Mouse (Mus musculus): ENCODE results near the gene Ntng2. TPM values are rescaled to one million over a fixed set of nuclear protein-coding genes. Genes with fewer than 3 reads are reported as not detected.
A peak's percentile ranks its signal among the peaks of the same experiment; 100 is the strongest.

Gene Ntng2
- polyA plus RNA-seq, 1 experiment, result 51.7 TPM

DNA sequence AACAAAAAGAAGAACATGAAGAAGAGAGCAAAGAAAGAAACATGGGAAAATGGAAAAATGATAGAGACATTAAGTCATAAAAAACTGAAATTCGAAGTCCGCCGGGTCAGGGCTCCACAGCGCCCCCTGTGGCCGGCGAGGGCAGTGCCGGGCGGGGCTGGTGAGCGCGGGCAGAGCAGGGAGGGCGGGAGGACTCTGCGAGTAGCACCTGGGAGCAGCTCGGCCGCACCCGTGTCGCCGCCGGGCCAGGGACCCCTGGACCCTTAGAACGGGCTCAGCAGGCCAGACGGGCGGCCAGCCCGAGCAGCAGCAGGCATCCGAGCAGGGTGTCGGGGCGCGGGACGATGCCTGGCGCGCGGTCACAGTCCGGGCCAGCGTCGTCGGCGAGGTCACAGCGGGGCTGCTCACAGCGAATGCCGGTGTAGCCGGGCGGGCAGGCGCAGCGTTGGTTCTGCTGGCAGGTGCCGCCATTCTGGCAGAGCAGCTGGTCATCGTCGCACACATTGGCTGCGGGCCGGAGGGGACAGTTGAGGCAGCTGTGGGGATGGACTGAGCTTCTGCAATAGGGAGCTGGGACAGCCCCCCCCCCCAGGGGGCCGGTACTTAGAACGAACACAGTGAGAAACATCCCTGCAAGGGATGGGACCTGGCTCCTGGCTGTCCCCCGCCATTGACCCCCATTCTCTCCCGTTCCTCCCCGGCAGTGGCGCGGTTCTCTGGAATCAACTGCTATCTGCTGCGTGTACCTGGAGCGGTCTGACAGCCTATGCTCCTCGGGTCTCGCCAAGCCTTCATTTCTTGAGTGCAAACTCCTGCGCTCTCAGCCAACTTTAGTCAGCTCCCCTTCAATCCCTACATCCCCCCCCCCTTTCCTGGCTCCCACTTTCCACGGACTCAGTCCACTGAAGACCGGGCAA, 58.0 kb downstream of the Ntng2 start:
- TF ChIP-seq CTCF (IDR thresholded peaks at IDR 0.05; ENCODE audit: extremely low read depth, insufficient read depth, low read length) (peak; percentile 56), POLR2A (IDR thresholded peaks at IDR 0.05; ENCODE audit: extremely low read depth, insufficient read depth, low read length) (no peak)
- H3K4me1 ChIP-seq (ENCODE audit: control insufficient read depth, insufficient read depth, low read length), result 0 out of 2 replicates have a peak, but pooled peaks cover 1% of the 10 kb centered on the region
- H3K27ac ChIP-seq (ENCODE audit: insufficient read depth, low read length), result no peak overlapping the region
- 0 out of 2 replicates have a peak overlapping the region, but pooled peaks have one; percentile 9 for H3K4me3 ChIP-seq (ENCODE audit: insufficient read depth, low read length)

DNA sequence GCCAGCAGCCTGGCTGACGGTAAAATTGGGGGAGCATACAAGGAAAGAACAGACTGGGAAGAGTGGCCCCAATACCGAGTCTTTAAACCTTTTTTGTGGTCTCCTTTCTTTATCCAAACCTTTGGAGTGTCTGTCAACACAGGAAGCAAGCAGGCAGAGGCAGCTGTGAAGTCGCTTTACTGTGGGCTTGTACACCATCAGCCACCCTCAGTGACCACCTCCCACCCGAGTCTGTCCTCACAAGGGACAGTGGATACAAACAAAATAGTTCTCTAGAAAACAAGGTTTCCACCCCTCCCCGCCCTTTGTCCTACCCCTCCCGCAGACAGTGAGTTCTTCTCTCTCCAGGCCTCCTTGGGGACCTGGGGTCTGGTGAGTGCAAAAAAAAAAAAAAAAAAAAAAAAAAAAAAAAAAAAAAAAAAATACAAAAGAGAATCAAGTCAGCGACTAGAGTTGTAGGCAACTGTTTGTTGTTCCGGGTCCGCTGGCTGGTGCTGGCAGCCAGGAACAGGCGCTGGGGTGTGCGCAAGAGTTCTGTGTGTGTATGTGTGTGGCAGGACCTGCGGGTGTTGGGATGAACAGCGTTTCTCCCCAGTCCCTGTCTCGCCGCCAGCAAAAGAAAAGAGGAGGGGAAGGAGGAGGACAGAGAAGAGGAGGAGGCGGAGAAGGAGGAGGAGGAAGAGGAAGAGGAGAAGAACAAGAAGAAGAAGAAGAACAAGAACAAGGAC, 58.8 kb downstream of the Ntng2 start:
- no peak overlapping the region for H3K27ac ChIP-seq (ENCODE audit: insufficient read depth, low read length)
- no peak overlapping the region for H3K4me3 ChIP-seq (ENCODE audit: insufficient read depth, low read length)
- TF ChIP-seq CTCF (IDR thresholded peaks at IDR 0.05; ENCODE audit: extremely low read depth, insufficient read depth, low read length) (no peak), POLR2A (IDR thresholded peaks at IDR 0.05; ENCODE audit: extremely low read depth, insufficient read depth, low read length) (no peak)
- H3K4me1 ChIP-seq (ENCODE audit: control insufficient read depth, insufficient read depth, low read length), result 0 out of 2 replicates have a peak, but pooled peaks cover 1% of the 10 kb centered on the region

DNA sequence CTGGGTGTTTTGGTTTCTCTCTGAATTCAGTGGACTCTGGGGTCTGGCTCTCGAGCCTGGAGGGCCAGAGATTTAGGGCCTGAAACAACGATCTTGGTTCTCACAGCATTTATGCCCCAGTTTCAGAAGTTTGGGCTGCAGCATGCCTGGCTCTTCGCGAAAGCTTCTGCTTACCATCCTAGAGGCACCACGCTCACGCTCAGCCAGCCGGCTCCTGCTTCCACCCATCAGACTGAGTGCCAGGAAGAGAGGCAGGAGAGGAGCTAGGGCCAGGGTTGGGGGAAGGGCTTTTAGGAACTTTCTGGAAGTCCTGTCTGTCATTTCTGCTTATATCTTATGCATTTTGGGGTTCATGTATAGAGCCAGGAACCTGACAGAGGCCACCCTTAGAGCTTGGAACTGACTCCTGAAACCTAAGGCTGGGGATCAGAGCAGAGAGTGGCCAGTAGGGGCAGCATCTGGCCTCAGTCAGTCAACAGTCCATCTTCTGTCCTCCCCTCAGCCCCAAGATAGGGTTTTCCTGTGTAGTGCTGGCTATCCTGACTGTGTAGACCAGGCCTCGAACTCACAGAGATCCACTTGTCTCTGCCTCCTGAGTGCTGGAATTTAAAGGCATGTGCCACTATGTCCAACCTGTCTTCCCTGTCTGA, 60.1 kb downstream of the Ntng2 start:
- TF ChIP-seq POLR2A (IDR thresholded peaks at IDR 0.05; ENCODE audit: extremely low read depth, insufficient read depth, low read length) (no peak), CTCF (IDR thresholded peaks at IDR 0.05; ENCODE audit: extremely low read depth, insufficient read depth, low read length) (peak; percentile 24; the same call in 1 of the 2 replicates)
- H3K4me3 ChIP-seq (ENCODE audit: insufficient read depth, low read length), result no peak overlapping the region
- H3K27ac ChIP-seq (ENCODE audit: insufficient read depth, low read length), result no peak overlapping the region
- 0 out of 2 replicates have a peak, but pooled peaks cover 1% of the 10 kb centered on the region for H3K4me1 ChIP-seq (ENCODE audit: control insufficient read depth, insufficient read depth, low read length)

DNA sequence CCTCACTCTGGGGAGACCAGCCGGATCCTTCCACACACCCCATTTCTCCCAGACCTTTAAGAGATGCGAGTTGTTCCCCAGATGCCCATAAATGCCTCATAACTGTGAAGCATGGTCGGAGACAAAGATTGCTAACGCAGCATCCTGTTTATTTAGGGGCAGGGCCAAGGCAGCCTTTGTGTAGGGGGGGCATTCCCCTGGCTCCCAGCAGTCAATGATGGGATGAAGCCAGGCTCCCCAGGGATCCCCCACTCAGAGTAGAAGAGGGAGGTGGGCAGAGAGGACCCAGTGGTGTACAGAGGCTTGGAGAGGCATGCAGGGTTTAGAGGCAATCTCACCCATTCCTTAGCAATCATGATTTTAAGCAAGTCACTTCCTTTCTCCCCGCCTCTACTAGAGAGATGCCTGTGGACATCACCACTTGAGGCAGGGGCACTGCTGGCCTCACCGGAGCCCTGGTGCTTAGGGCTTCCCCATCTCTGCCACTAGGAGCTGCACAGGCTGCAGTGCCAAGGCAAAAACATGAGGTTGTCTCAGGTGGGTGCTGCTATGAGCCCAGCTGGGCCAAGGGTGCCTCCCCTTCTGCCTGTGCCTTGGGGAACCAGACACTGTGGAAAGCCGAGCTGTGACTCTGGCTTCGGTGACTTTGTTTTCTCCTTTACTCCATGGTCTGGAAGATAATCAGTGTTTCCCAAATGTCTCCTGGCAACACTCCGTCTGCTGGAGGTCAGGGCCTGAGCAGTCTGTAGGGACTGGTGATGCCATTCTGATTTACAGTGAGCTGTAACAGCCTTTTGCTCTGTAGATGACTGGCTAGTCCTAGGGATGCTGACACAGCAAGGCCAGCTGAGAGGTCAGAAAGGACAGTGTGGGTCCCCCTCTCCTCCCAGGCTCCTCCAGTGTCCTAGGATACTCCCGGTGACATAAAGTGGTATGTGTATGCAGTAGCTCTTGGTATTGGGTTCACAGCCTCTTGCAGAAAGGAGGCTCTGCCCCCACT, 61.3 kb downstream of the Ntng2 start:
- H3K27ac ChIP-seq (ENCODE audit: insufficient read depth, low read length), result no peak overlapping the region
- 0 out of 2 replicates have a peak, but pooled peaks cover 1% of the 10 kb centered on the region for H3K4me1 ChIP-seq (ENCODE audit: control insufficient read depth, insufficient read depth, low read length)
- no peak for TF ChIP-seq CTCF (IDR thresholded peaks at IDR 0.05; ENCODE audit: extremely low read depth, insufficient read depth, low read length)
- TF ChIP-seq POLR2A (IDR thresholded peaks at IDR 0.05; ENCODE audit: extremely low read depth, insufficient read depth, low read length), result no peak
- no peak overlapping the region for H3K4me3 ChIP-seq (ENCODE audit: insufficient read depth, low read length)

DNA sequence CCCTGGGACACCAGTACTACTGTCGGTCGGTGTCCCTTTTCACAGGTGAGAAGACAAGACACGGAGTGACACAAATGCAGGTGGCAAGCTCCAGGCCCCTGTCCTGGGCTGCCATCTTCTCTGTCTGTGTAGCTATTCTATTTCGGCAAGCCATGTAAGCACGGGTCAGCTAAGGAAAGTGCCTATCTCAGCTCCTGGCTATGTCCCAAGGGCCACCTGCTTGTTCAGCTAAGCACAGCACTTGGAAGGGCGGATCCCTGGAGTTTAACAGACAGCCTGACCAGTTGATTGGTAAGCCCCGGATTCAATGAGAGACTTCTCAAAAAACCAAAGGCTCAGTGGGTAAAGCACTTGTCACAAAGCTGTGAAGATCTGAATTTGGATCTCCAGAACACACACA, 62.4 kb downstream of the Ntng2 start:
- Histone ChIP-seq H3K27ac (ENCODE audit: insufficient read depth, low read length) (no peak overlapping the region), H3K4me3 (ENCODE audit: insufficient read depth, low read length) (no peak overlapping the region), H3K4me1 (ENCODE audit: control insufficient read depth, insufficient read depth, low read length) (0 out of 2 replicates have a peak, but pooled peaks cover 1% of the 10 kb centered on the region)
- no peak for TF ChIP-seq POLR2A (IDR thresholded peaks at IDR 0.05; ENCODE audit: extremely low read depth, insufficient read depth, low read length)
- TF ChIP-seq CTCF (IDR thresholded peaks at IDR 0.05; ENCODE audit: extremely low read depth, insufficient read depth, low read length), result no peak

DNA sequence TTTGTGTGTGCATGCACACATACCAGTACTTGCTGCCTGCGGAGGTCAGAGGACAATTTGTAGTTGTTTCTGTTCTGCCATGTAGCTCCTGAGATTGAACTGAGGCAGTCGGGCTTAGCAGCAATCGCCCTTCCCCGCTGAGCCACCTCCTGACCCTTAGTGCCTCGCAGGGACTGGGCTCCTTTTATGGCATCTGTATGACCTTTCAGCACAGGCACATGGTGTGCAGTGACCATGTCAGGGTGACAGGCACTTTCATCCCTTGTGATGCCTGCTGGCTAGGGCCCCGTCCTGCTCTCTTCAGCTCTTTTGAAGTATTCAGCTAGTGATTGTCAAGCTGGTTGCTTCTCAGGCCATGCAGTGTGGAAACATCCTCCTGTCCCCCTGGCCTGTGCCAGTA, 66.6 kb downstream of the Ntng2 start:
- Histone ChIP-seq H3K27ac (ENCODE audit: insufficient read depth, low read length) (no peak overlapping the region), H3K4me3 (ENCODE audit: insufficient read depth, low read length) (no peak overlapping the region), H3K4me1 (ENCODE audit: control insufficient read depth, insufficient read depth, low read length) (no peaks in the 10 kb centered on the region)
- TF ChIP-seq CTCF (IDR thresholded peaks at IDR 0.05; ENCODE audit: extremely low read depth, insufficient read depth, low read length) (no peak), POLR2A (IDR thresholded peaks at IDR 0.05; ENCODE audit: extremely low read depth, insufficient read depth, low read length) (no peak)

DNA sequence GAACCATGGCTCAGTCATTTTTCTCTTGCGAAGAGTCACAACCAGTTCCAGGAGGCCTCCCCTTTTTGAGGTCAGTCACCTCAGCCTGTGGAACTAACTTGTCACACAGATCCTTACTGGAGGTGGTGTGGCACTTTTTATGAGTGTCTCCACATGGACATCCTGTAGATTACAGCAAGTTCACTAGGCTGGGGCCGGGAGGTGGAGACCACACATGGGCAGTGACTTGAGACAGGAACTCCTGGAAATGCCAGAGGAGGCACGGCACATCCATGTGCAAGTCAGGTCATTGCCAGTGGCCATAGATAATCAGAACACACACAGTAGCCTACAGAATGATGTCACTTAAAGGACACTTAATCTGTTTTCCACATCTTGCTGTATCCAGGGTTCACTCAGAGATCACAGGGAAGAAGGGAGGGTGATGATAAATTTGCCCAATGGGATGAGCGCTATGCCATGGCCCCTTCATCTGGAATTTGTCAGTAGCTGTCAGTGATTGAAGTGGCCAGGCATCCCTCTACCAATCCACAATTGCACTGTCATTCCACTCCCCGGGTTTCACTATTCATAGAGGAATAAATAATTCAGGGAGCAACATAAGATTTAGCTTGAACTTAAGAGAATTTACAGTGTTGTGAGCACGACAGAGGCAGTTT, 69.4 kb downstream of the Ntng2 start:
- TF ChIP-seq POLR2A (IDR thresholded peaks at IDR 0.05; ENCODE audit: extremely low read depth, insufficient read depth, low read length) (no peak), CTCF (IDR thresholded peaks at IDR 0.05; ENCODE audit: extremely low read depth, insufficient read depth, low read length) (no peak)
- H3K4me3 ChIP-seq (ENCODE audit: insufficient read depth, low read length), result no peak overlapping the region
- no peaks in the 10 kb centered on the region for H3K4me1 ChIP-seq (ENCODE audit: control insufficient read depth, insufficient read depth, low read length)
- no peak overlapping the region for H3K27ac ChIP-seq (ENCODE audit: insufficient read depth, low read length)

DNA sequence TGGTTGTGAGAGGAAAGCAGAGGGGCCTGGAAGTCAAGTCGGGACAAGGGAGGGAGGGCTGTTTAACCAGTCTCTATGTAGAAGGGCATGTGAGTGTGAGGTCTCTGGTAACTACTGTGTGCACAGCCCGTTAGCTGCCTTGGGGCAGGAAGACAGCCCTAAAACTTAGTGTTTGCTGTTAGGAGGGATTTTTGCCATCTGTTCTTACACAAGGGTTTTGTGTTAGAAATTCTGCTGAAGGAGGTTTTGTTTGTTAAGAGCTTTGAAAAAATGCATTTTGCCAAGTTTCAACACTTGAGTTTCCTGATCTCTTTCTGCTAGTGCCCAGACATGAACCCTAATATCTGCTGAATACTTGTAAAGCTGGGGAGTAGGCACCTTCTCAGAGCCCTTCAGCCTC, 71.7 kb downstream of the Ntng2 start:
- H3K4me1 ChIP-seq (ENCODE audit: control insufficient read depth, insufficient read depth, low read length), result no peaks in the 10 kb centered on the region
- H3K27ac ChIP-seq (ENCODE audit: insufficient read depth, low read length), result no peak overlapping the region
- no peak overlapping the region for H3K4me3 ChIP-seq (ENCODE audit: insufficient read depth, low read length)

More for the DNA sequence above, 71.7 kb downstream of the Ntng2 start:
- TF ChIP-seq POLR2A (IDR thresholded peaks at IDR 0.05; ENCODE audit: extremely low read depth, insufficient read depth, low read length), result no peak
- no peak for TF ChIP-seq CTCF (IDR thresholded peaks at IDR 0.05; ENCODE audit: extremely low read depth, insufficient read depth, low read length)

Measured in cortical plate, adult 2 months (tissue).